Mouse (Mus musculus) lung, adult 2 months (tissue): ENCODE results near the gene Zkscan16.

Experiments used
- CTCF ChIP-seq: fragments of 200-500 bp; IDR thresholded peaks from 2 replicates; pipeline ENCODE4 v1.5.1; 2011; ENCODE audit warnings: mild to moderate bottlenecking, low read length, control low read depth; ENCODE audit not compliant: insufficient read depth
- POLR2A ChIP-seq: fragments of 200-500 bp; IDR thresholded peaks from 2 replicates; pipeline ENCODE4 v1.6.1; 2011; ENCODE audit warnings: low read depth, mild to moderate bottlenecking, control low read depth, low read length, borderline replicate concordance; ENCODE audit errors: extremely low read depth

GRCm38 (mm10) chr4:58942942-58943341, 486 bp upstream of the Zkscan16 start:
- TF ChIP-seq CTCF (no peak), POLR2A (no peak)
